Mouse (Mus musculus): Measurements from ENCODE around the gene Cmpk2. TPM values are rescaled to one million over a fixed set of nuclear protein-coding genes. Genes with fewer than 3 reads are reported as not detected.
"Not testable (repeated sequence)": the region's sequence is repeated elsewhere in the genome, so short reads cannot be mapped to it uniquely, and the experiment has no call there.

The Cmpk2 gene
- polyA plus RNA-seq (2016; fragmentation: Nextera tagmentation; extraction: Ambion mirVana) = 5.8 and 6.0 TPM in 2 replicates

DNA sequence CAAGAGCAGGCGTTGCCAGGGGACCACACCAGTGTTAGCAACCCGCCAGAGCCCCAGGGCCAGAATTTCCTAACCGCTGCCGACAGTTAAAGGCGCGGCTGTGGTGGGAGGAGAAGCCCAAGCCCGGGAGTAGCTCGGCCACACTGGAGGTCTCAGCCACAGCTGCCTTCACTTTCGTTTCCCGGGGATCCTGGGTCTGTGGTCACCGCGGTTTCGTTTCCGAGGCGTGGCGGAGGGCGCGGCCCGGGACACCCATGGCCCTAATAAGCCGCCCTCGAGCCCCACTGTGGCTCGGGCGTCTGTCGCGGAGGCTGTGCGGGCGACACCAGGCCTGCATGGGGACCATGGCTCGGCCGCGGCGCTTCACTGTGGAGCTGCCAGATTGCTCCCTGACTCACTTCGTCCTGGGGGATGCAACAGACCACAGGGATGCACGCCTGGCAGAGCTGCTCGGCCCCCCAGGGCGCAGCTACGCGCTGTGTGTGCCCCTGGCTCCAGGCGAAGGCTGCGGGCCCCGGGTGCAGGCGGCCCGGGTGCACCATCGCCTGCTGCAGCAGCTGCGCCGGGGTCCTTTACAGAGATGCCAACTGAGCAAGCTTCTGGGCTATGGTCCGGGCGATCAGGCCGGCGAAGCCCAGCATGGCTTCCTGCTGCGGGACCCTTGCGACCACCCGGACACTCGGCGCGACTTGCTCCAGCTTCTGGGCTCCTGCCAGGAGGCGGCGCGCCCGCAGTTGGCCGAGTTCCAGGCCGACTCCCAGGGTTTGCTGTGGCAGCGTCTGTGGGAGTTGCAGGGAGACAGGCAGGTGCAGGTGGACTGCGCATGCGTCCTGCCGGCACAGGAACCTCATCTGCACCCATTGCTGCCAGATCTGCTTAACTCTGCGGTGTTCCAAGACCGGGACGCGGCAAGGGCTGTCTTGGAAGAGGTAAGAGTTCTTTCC lies at the start of gene Cmpk2:
Gene Cmpk2 (plus strand): TSS at position 107 of the 944 bp plus-strand sequence.
- Histone ChIP-seq H3K27me3 (no peaks in the 10 kb centered on the region), H3K9me3 (no peaks in the 10 kb centered on the region), H3K4me1 (peaks cover 12% of the 10 kb centered on the region), H3K4me2 (replicated peaks) (peak within 1 kb of the TSS; percentile 98), H3K27ac (replicated peaks) (peak within 1 kb of the TSS; percentile 81), H3K4me3 (peak within 1 kb of the TSS; percentile 64), H3K36me3 (no peaks in the 10 kb centered on the region), H3K9ac (replicated peaks) (peak within 1 kb of the TSS; percentile 87)
- under 1% methylated on average over 67 of the region's 69 CpGs for WGBS
- peak; percentile 84 for ATAC-seq (ENCODE audit: low FRiP score, low read depth)

DNA sequence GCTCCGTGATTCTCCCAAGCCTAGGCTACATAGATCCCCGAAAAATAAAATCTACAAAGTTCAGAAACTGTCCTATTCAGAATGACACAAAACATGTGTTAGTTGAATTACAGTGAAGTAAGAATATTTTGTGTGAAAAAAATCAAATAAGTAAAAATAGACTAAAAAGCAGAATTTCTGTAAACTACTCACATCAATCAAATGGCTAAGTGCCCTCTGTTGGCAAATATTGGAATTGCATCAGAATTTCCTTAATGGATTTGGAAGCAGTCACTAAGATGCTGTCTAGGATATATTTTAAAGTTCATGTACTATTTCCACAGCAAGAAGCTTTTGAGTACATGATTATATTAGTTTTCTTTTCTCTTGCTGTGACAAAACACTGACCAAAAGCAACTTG lies 44.2 kb upstream of the Cmpk2 start:
- no peak overlapping the region for H3K4me2 ChIP-seq (replicated peaks)
- H3K9ac ChIP-seq (replicated peaks) = no peak overlapping the region
- H3K36me3 ChIP-seq = no peaks in the 10 kb centered on the region
- H3K27me3 ChIP-seq = no peaks in the 10 kb centered on the region
- no peaks in the 10 kb centered on the region for H3K4me1 ChIP-seq
- no peak overlapping the region for H3K4me3 ChIP-seq
- WGBS = 97% methylated on average over 2 of the region's 2 CpGs
- H3K27ac ChIP-seq (replicated peaks) = no peak overlapping the region
- no peak for ATAC-seq (ENCODE audit: low FRiP score, low read depth)
- H3K9me3 ChIP-seq = no peaks in the 10 kb centered on the region

- H3K4me1 ChIP-seq; H3K4me2 ChIP-seq (replicated peaks); H3K36me3 ChIP-seq; H3K4me3 ChIP-seq; H3K9ac ChIP-seq (replicated peaks); H3K27me3 ChIP-seq; ATAC-seq (ENCODE audit: low FRiP score, low read depth); H3K9me3 ChIP-seq; H3K27ac ChIP-seq (replicated peaks): not testable (repeated sequence)
- 92% methylated on average over 2 of the region's 2 CpGs for WGBS
Observed at GRCm38 (mm10) chr12:26428771-26429170, 40.2 kb upstream of the Cmpk2 start.

- 87% methylated on average over 4 of the region's 4 CpGs for WGBS
- ATAC-seq (ENCODE audit: low FRiP score, low read depth) = no peak
- no peaks in the 10 kb centered on the region for H3K27me3 ChIP-seq
Observed at GRCm38 (mm10) chr12:26436334-26436733, 32.7 kb upstream of the Cmpk2 start.

GRCm38 (mm10) chr12:26437950-26438349 lies 31.1 kb upstream of the Cmpk2 start:
- H3K4me3 ChIP-seq = no peak overlapping the region
- WGBS = 81% methylated on average over 3 of the region's 3 CpGs
- H3K4me2 ChIP-seq (replicated peaks) = no peak overlapping the region
- no peak overlapping the region for H3K9ac ChIP-seq (replicated peaks)
- H3K27me3 ChIP-seq = no peaks in the 10 kb centered on the region
- H3K9me3 ChIP-seq = no peaks in the 10 kb centered on the region
- H3K27ac ChIP-seq (replicated peaks) = no peak overlapping the region
- no peaks in the 10 kb centered on the region for H3K4me1 ChIP-seq
- no peaks in the 10 kb centered on the region for H3K36me3 ChIP-seq
- no peak for ATAC-seq (ENCODE audit: low FRiP score, low read depth)

More at GRCm38 (mm10) chr12:26436334-26436733, 32.7 kb upstream of the Cmpk2 start:
- Histone ChIP-seq H3K4me1 (no peaks in the 10 kb centered on the region), H3K9me3 (no peaks in the 10 kb centered on the region), H3K27ac (replicated peaks) (no peak overlapping the region), H3K4me2 (replicated peaks) (no peak overlapping the region), H3K4me3 (no peak overlapping the region), H3K9ac (replicated peaks) (no peak overlapping the region), H3K36me3 (no peaks in the 10 kb centered on the region)

- ATAC-seq (ENCODE audit: low FRiP score, low read depth) = no peak
- no peak overlapping the region for H3K4me2 ChIP-seq (replicated peaks)
- no peak overlapping the region for H3K9ac ChIP-seq (replicated peaks)
- H3K27ac ChIP-seq (replicated peaks) = no peak overlapping the region
- H3K9me3 ChIP-seq = no peaks in the 10 kb centered on the region
- H3K27me3 ChIP-seq = no peaks in the 10 kb centered on the region
- H3K36me3 ChIP-seq = no peaks in the 10 kb centered on the region
- 86% methylated on average over 3 of the region's 3 CpGs for WGBS
- H3K4me3 ChIP-seq = no peak overlapping the region
- H3K4me1 ChIP-seq = no peaks in the 10 kb centered on the region
Observed at GRCm38 (mm10) chr12:26439366-26439765, 29.6 kb upstream of the Cmpk2 start.

DNA sequence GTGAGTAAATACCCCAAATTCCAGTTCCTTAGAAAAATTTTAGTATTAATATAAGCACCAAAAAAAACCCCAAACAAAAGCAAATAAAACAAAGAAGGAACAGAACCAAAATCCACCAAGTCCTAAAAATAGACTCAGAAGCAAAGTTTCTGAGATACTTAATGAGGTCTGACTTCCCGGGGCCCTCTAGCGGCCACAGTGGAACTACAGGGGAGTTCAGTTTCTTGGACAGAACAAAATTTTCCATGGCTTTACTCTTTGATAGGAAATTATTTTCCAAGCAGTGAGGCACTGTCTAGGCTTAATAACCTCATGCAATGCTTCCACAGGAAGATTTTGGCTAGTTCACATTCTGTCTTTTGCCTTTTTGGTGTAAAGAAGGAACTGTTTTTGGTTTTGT lies 24.9 kb upstream of the Cmpk2 start:
- H3K4me1 ChIP-seq = no peaks in the 10 kb centered on the region

GRCm38 (mm10) chr12:26444511-26444910 lies 24.5 kb upstream of the Cmpk2 start:
- H3K27me3 ChIP-seq = no peaks in the 10 kb centered on the region
- H3K9ac ChIP-seq (replicated peaks) = no peak overlapping the region
- H3K4me3 ChIP-seq = no peak overlapping the region
- no peaks in the 10 kb centered on the region for H3K36me3 ChIP-seq
- no peak overlapping the region for H3K27ac ChIP-seq (replicated peaks)
- H3K9me3 ChIP-seq = no peaks in the 10 kb centered on the region
- no peak overlapping the region for H3K4me2 ChIP-seq (replicated peaks)
- H3K4me1 ChIP-seq = no peaks in the 10 kb centered on the region
- 85% methylated on average over 2 of the region's 2 CpGs for WGBS
- no peak for ATAC-seq (ENCODE audit: low FRiP score, low read depth)

More for the DNA sequence above, 24.9 kb upstream of the Cmpk2 start:
- WGBS = 7% methylated on average over 2 of the region's 2 CpGs
- H3K27ac ChIP-seq (replicated peaks) = no peak overlapping the region
- no peak overlapping the region for H3K4me3 ChIP-seq
- no peaks in the 10 kb centered on the region for H3K27me3 ChIP-seq
- H3K9ac ChIP-seq (replicated peaks) = no peak overlapping the region
- no peak for ATAC-seq (ENCODE audit: low FRiP score, low read depth)
- H3K36me3 ChIP-seq = no peaks in the 10 kb centered on the region
- H3K4me2 ChIP-seq (replicated peaks) = no peak overlapping the region
- H3K9me3 ChIP-seq = no peaks in the 10 kb centered on the region

- ATAC-seq (ENCODE audit: low FRiP score, low read depth) = no peak
- no peak overlapping the region for H3K4me3 ChIP-seq
- no peak overlapping the region for H3K4me2 ChIP-seq (replicated peaks)
- H3K4me1 ChIP-seq = no peaks in the 10 kb centered on the region
- H3K27me3 ChIP-seq = no peaks in the 10 kb centered on the region
- no peaks in the 10 kb centered on the region for H3K9me3 ChIP-seq
- WGBS = 93% methylated on average over 4 of the region's 4 CpGs
- H3K36me3 ChIP-seq = no peaks in the 10 kb centered on the region
- H3K9ac ChIP-seq (replicated peaks) = no peak overlapping the region
- H3K27ac ChIP-seq (replicated peaks) = no peak overlapping the region
Observed at GRCm38 (mm10) chr12:26446377-26447045, 22.5 kb upstream of the Cmpk2 start.

GRCm38 (mm10) chr12:26449483-26449882 lies 19.5 kb upstream of the Cmpk2 start:
- no peaks in the 10 kb centered on the region for H3K9me3 ChIP-seq
- no peak overlapping the region for H3K4me3 ChIP-seq
- ATAC-seq (ENCODE audit: low FRiP score, low read depth) = no peak
- no peak overlapping the region for H3K4me2 ChIP-seq (replicated peaks)
- H3K27me3 ChIP-seq = no peaks in the 10 kb centered on the region
- 97% methylated on average over 2 of the region's 2 CpGs for whole genome bisulfite sequencing
- H3K9ac ChIP-seq (replicated peaks) = no peak overlapping the region
- no peak overlapping the region for H3K27ac ChIP-seq (replicated peaks)
- no peaks in the 10 kb centered on the region for H3K4me1 ChIP-seq
- no peaks in the 10 kb centered on the region for H3K36me3 ChIP-seq

DNA sequence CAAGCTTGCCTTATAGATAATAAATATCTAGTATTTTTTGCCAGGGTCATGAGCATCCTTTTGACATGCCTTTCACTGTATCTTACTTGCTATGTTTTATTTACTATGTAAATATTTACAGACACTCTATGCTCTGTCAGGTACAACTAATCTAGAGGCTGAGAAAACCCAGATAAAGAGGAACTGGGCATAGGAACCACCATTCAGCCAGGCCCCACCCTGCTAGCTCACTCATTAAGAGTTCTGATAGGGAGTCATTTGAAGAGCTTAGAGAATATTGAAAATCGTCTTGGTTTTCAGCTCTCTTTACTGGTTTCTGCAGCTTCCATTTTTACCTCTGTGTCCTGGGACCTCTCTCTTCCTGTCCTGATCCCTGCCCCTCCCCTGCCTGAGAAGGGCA lies 17.9 kb upstream of the Cmpk2 start:
- Histone ChIP-seq H3K4me2 (replicated peaks) (no peak overlapping the region), H3K4me1 (peaks cover 3% of the 10 kb centered on the region; the same call in 1 of the 2 replicates), H3K9ac (replicated peaks) (no peak overlapping the region), H3K4me3 (no peak overlapping the region), H3K27ac (replicated peaks) (no peak overlapping the region), H3K36me3 (no peaks in the 10 kb centered on the region), H3K27me3 (no peaks in the 10 kb centered on the region), H3K9me3 (no peaks in the 10 kb centered on the region)
- ATAC-seq (ENCODE audit: low FRiP score, low read depth) = no peak
- 68% methylated on average over 1 of the region's 1 CpGs for WGBS

GRCm38 (mm10) chr12:26452951-26453350 lies 16.1 kb upstream of the Cmpk2 start:
- H3K9me3 ChIP-seq = no peaks in the 10 kb centered on the region
- H3K4me1 ChIP-seq = peaks cover 8% of the 10 kb centered on the region; the same call in 1 of the 2 replicates
- WGBS = 79% methylated on average over 4 of the region's 4 CpGs
- ATAC-seq (ENCODE audit: low FRiP score, low read depth) = no peak
- H3K4me2 ChIP-seq (replicated peaks) = no peak overlapping the region
- H3K4me3 ChIP-seq = no peak overlapping the region
- H3K9ac ChIP-seq (replicated peaks) = no peak overlapping the region
- no peaks in the 10 kb centered on the region for H3K36me3 ChIP-seq
- H3K27ac ChIP-seq (replicated peaks) = no peak overlapping the region
- no peaks in the 10 kb centered on the region for H3K27me3 ChIP-seq

All from midbrain, embryonic 12.5 days (tissue).